In genomic region chr4:40240272-40240744, GRCm38 (mm10) we compare ENCODE assay signal across 8 mouse cellular contexts. TPM values are rescaled to one million over a fixed set of nuclear protein-coding genes. Genes with fewer than 3 reads are reported as not detected.
DNase-seq lines count a peak whose midpoint lies in the region; ATAC-seq and TF ChIP-seq lines count a peak whose summit lies in the region.

No protein-coding gene starts in this region.

- ATAC-seq in megakaryocyte, adult 5-6 weeks (ENCODE audit: poor library complexity, severe bottlenecking): no peak
- no peak for ATAC-seq in limb, embryonic 14.5 days (ENCODE audit: low FRiP score, low read depth)
- 0 out of 2 replicates have a peak, but pooled peaks have one; percentile 23 for ATAC-seq in stomach, embryonic 15.5 days (ENCODE audit: insufficient read depth, low FRiP score, low read depth)

- H3K36me3 ChIP-seq in megakaryocyte, embryonic 14.5 days (replicated peaks; ENCODE audit: low read length): peaks cover 4% of the 10 kb centered on the region
- H3K36me3 ChIP-seq in limb, embryonic 14.5 days (ENCODE audit: control insufficient read depth, insufficient read depth, low read length): no peaks in the 10 kb centered on the region
- no peaks in the 10 kb centered on the region for H3K36me3 ChIP-seq in stomach, embryonic 15.5 days

- no peak for TF ChIP-seq POLR2A in embryonic fibroblast, embryonic 13.5 days (IDR thresholded peaks at IDR 0.05; ENCODE audit: low read depth, low read length)
- no peak for TF ChIP-seq POLR2A in limb, embryonic 14.5 days (IDR thresholded peaks at IDR 0.05; ENCODE audit: borderline replicate concordance, extremely low read depth, insufficient read depth, insufficient read length)
- TF ChIP-seq POLR2A in cerebellum, adult 2 months (IDR thresholded peaks at IDR 0.05; ENCODE audit: borderline replicate concordance, insufficient read depth, low read length): no peak

- H3K9ac ChIP-seq in limb, embryonic 14.5 days (ENCODE audit: low read depth, low read length, severe bottlenecking): peak overlapping the region; percentile 58
- H3K9ac ChIP-seq in stomach, embryonic 15.5 days: no peak overlapping the region

- H3K9me3 ChIP-seq in megakaryocyte, embryonic 14.5 days: no peaks in the 10 kb centered on the region
- no peaks in the 10 kb centered on the region for H3K9me3 ChIP-seq in limb, embryonic 14.5 days (ENCODE audit: control insufficient read depth, low read length)
- no peaks in the 10 kb centered on the region for H3K9me3 ChIP-seq in stomach, embryonic 15.5 days

- DNase-seq in limb, embryonic 14.5 days (ENCODE audit: low spot score): no peak
- no peak for DNase-seq in cerebellum, adult 2 months
- DNase-seq in ovary, adult 18-20 months (ENCODE audit: low spot score): no peak
- DNase-seq in urinary bladder, postnatal 4 days (ENCODE audit: low spot score in 2 of 2): no peak

- H3K27me3 ChIP-seq in megakaryocyte, embryonic 14.5 days (replicated peaks): no peaks in the 10 kb centered on the region
- no peaks in the 10 kb centered on the region for H3K27me3 ChIP-seq in limb, embryonic 14.5 days (ENCODE audit: control insufficient read depth, insufficient read depth, low read length)
- H3K27me3 ChIP-seq in stomach, embryonic 15.5 days (replicated peaks): no peaks in the 10 kb centered on the region
- H3K27me3 ChIP-seq in cerebellum, adult 2 months (ENCODE audit: control insufficient read depth, insufficient read depth, low read length): no peaks in the 10 kb centered on the region; the same call in 1 of the 2 replicates

- no peak for TF ChIP-seq CTCF in embryonic fibroblast, embryonic 13.5 days (IDR thresholded peaks at IDR 0.05; ENCODE audit: borderline replicate concordance, insufficient read depth, low read length)
- TF ChIP-seq CTCF in cerebellum, adult 2 months (IDR thresholded peaks at IDR 0.05; ENCODE audit: borderline replicate concordance, insufficient read depth, low read depth, low read length): no peak

- WGBS in limb, embryonic 14.5 days: 41% methylated on average over 5 of the region's 5 CpGs
- WGBS in stomach, embryonic 15.5 days: 55% methylated on average over 5 of the region's 5 CpGs
- WGBS in cerebellum, adult 2 months: 57% methylated on average over 5 of the region's 5 CpGs

- peak overlapping the region; percentile 79 for H3K4me2 ChIP-seq in limb, embryonic 14.5 days (replicated peaks; ENCODE audit: low read depth, low read length, severe bottlenecking)
- H3K4me2 ChIP-seq in stomach, embryonic 15.5 days: peak overlapping the region; percentile 75

- peaks cover 17% of the 10 kb centered on the region for H3K4me1 ChIP-seq in megakaryocyte, embryonic 14.5 days
- H3K4me1 ChIP-seq in embryonic fibroblast, embryonic 13.5 days (ENCODE audit: control insufficient read depth, insufficient read depth, low read length): no peaks in the 10 kb centered on the region
- no peaks in the 10 kb centered on the region; the same call in 1 of the 2 replicates for H3K4me1 ChIP-seq in limb, embryonic 14.5 days (ENCODE audit: control insufficient read depth, insufficient read depth, low read length)
- no peaks in the 10 kb centered on the region for H3K4me1 ChIP-seq in stomach, embryonic 15.5 days
- no peaks in the 10 kb centered on the region for H3K4me1 ChIP-seq in cerebellum, adult 2 months (ENCODE audit: control insufficient read depth, insufficient read depth, low read length)

- H3K4me3 ChIP-seq in megakaryocyte, embryonic 14.5 days (replicated peaks): peak overlapping the region; percentile 92
- peak overlapping the region; percentile 82 for H3K4me3 ChIP-seq in embryonic fibroblast, embryonic 13.5 days (ENCODE audit: insufficient read depth, low read length)
- peak overlapping the region; percentile 53 for H3K4me3 ChIP-seq in limb, embryonic 14.5 days (replicated peaks; ENCODE audit: low read length)
- peak overlapping the region; percentile 64 for H3K4me3 ChIP-seq in stomach, embryonic 15.5 days (replicated peaks)
- H3K4me3 ChIP-seq in cerebellum, adult 2 months (replicated peaks; ENCODE audit: insufficient read depth, low read depth, low read length): no peak overlapping the region

- 0 out of 2 replicates have a peak overlapping the region, but pooled peaks have one; percentile 91 for H3K27ac ChIP-seq in embryonic fibroblast, embryonic 13.5 days (ENCODE audit: insufficient read depth, low read length)
- no peak overlapping the region for H3K27ac ChIP-seq in limb, embryonic 14.5 days (replicated peaks; ENCODE audit: low read depth, low read length)
- peak overlapping the region; percentile 86 for H3K27ac ChIP-seq in stomach, embryonic 15.5 days
- H3K27ac ChIP-seq in cerebellum, adult 2 months (ENCODE audit: insufficient read depth, low read length): no peak overlapping the region

RNA-seq across cellular contexts. Expression of gene Ddx58, which starts 0.7 kb away (rescaled TPM):
- 1.7 and 2.8 TPM in 2 replicates for polyA plus RNA-seq in megakaryocyte, embryonic 14.5 days (2012; ENCODE audit: insufficient read depth, low replicate concordance)
- total RNA-seq in megakaryocyte, adult 5-6 weeks (2015): 27.7 and 34.4 TPM in 2 replicates
- total RNA-seq in megakaryocyte, adult 5-6 weeks (2017): 31.1 and 32.6 TPM in 2 replicates
- polyA plus RNA-seq in embryonic fibroblast, embryonic 13.5 days (2011; ENCODE audit: insufficient read length, low read depth, missing spikeins): 58.4 and 62.7 TPM in 2 replicates
- polyA plus RNA-seq in limb, embryonic 14.5 days (2012; rRNA removed): 10.3 TPM in 2 replicates
- 10.7 and 11.0 TPM in 2 replicates for polyA plus RNA-seq in limb, embryonic 14.5 days (2014; fragmentation: Nextera tagmentation; extraction: Ambion mirVana)
- 13.2 and 13.6 TPM in 2 replicates for polyA plus RNA-seq in stomach, embryonic 15.5 days (2015; fragmentation: Nextera tagmentation; extraction: Ambion mirVana)
- 3.7 and 4.1 TPM in 2 replicates for polyA plus RNA-seq in cerebellum, adult 2 months (2012; rRNA removed)

RNA-seq across cellular contexts. Expression of gene Smim27, which starts 29.1 kb away (rescaled TPM):
- 8.2 and 42.4 TPM in 2 replicates for polyA plus RNA-seq in megakaryocyte, embryonic 14.5 days (2012; ENCODE audit: insufficient read depth, low replicate concordance)
- 15.8 and 19.0 TPM in 2 replicates for total RNA-seq in megakaryocyte, adult 5-6 weeks (2015)
- total RNA-seq in megakaryocyte, adult 5-6 weeks (2017): 8.3 and 11.3 TPM in 2 replicates
- polyA plus RNA-seq in embryonic fibroblast, embryonic 13.5 days (2011; ENCODE audit: insufficient read length, low read depth, missing spikeins): 9.6 and 10.8 TPM in 2 replicates
- 10.5 and 12.0 TPM in 2 replicates for polyA plus RNA-seq in limb, embryonic 14.5 days (2012; rRNA removed)
- polyA plus RNA-seq in limb, embryonic 14.5 days (2014; fragmentation: Nextera tagmentation; extraction: Ambion mirVana): 36.4 and 42.7 TPM in 2 replicates
- polyA plus RNA-seq in stomach, embryonic 15.5 days (2015; fragmentation: Nextera tagmentation; extraction: Ambion mirVana): 29.1 and 53.0 TPM in 2 replicates
- polyA plus RNA-seq in cerebellum, adult 2 months (2012; rRNA removed): 4.6 and 5.7 TPM in 2 replicates

RNA-seq across cellular contexts. Expression of gene Topors, which starts 29.3 kb away (rescaled TPM):
- polyA plus RNA-seq in megakaryocyte, embryonic 14.5 days (2012; ENCODE audit: insufficient read depth, low replicate concordance): 2.9 and 3.7 TPM in 2 replicates
- total RNA-seq in megakaryocyte, adult 5-6 weeks (2015): 23.8 and 27.2 TPM in 2 replicates
- 43.1 and 46.2 TPM in 2 replicates for total RNA-seq in megakaryocyte, adult 5-6 weeks (2017)
- polyA plus RNA-seq in embryonic fibroblast, embryonic 13.5 days (2011; ENCODE audit: insufficient read length, low read depth, missing spikeins): 39.4 and 42.0 TPM in 2 replicates
- 16.3 and 20.2 TPM in 2 replicates for polyA plus RNA-seq in limb, embryonic 14.5 days (2012; rRNA removed)
- polyA plus RNA-seq in limb, embryonic 14.5 days (2014; fragmentation: Nextera tagmentation; extraction: Ambion mirVana): 43.4 and 48.0 TPM in 2 replicates
- polyA plus RNA-seq in stomach, embryonic 15.5 days (2015; fragmentation: Nextera tagmentation; extraction: Ambion mirVana): 39.5 and 41.8 TPM in 2 replicates
- polyA plus RNA-seq in cerebellum, adult 2 months (2012; rRNA removed): 11.3 and 12.3 TPM in 2 replicates

RNA-seq across cellular contexts. Expression of gene Ndufb6, which starts 38.9 kb away (rescaled TPM):
- 44.4 and 297 TPM in 2 replicates for polyA plus RNA-seq in megakaryocyte, embryonic 14.5 days (2012; ENCODE audit: insufficient read depth, low replicate concordance)
- 107 and 117 TPM in 2 replicates for total RNA-seq in megakaryocyte, adult 5-6 weeks (2015)
- total RNA-seq in megakaryocyte, adult 5-6 weeks (2017): 33.3 and 47.0 TPM in 2 replicates
- 133 and 135 TPM in 2 replicates for polyA plus RNA-seq in embryonic fibroblast, embryonic 13.5 days (2011; ENCODE audit: insufficient read length, low read depth, missing spikeins)
- 117 and 134 TPM in 2 replicates for polyA plus RNA-seq in limb, embryonic 14.5 days (2012; rRNA removed)
- polyA plus RNA-seq in limb, embryonic 14.5 days (2014; fragmentation: Nextera tagmentation; extraction: Ambion mirVana): 270 and 287 TPM in 2 replicates
- 324 and 340 TPM in 2 replicates for polyA plus RNA-seq in stomach, embryonic 15.5 days (2015; fragmentation: Nextera tagmentation; extraction: Ambion mirVana)
- 202 and 210 TPM in 2 replicates for polyA plus RNA-seq in cerebellum, adult 2 months (2012; rRNA removed)

Comparison
In these comparisons a context has a peak if more than half of its experiments do, and no peak if none do; other contexts are left out.
1. H3K27ac ChIP-seq: peak in embryonic fibroblast, embryonic 13.5 days (single experiment) and stomach, embryonic 15.5 days (single experiment); none in limb, embryonic 14.5 days (single experiment) and cerebellum, adult 2 months (single experiment).